Mouse (Mus musculus): ENCODE measurements around the gene Gm21812.
"Not testable (repeated sequence)": the region's sequence is repeated elsewhere in the genome, so short reads cannot be mapped to it uniquely, and the experiment has no call there.

Gm21812 gene

DNA sequence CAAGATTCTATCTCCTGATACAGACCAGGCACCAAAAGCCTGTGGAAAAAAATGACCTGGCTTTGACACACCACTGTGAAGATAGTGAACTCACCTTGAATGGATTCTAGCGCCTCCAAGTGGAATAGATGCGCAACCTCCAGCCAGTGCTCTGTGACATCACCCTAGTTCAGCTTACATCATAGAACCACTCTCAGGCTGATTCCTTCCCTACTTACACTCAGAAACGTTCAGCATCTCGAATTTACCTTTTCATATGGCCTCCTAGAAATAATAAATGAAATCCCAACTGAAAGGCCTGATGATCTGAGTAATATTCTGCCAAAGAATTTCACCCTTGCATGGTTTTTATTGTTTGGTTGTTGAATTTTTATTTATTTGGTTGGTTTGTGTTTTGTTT is at the start of gene Gm21812:
Gm21812 (minus strand) TSS at position 101 of the 400 bp plus-strand sequence.
- not testable (repeated sequence) for DNase-seq
